Mouse (Mus musculus): ENCODE data around the gene Olfr315.
"Not testable (repeated sequence)": the region's sequence is repeated elsewhere in the genome, so short reads cannot be mapped to it uniquely, and the experiment has no call there.

Gene Olfr315

DNA sequence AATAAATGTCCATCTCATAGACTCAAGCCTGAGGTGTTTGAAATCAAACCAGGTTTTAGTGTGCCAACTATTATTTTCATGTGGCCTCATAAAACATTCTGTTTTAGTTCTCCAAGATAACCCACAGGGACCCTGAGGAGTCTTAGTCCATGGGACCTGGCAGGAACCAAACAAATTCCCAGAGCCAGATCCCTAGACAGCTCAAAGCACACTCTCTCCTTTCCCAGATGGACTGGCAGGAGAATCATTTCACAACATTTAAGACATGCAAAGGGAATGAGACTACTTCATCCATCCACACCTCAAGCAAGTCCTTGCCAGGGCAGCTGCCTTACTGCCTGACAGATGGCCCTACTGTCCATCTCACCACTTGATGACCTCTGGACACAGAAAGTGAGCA lies 55.9 kb downstream of the Olfr315 start, which contains the start of gene Olfr312:
Gene Olfr312 (plus strand): TSS at position 301 of the 400 bp plus-strand sequence.
- DNase-seq = not testable (repeated sequence)

DNA sequence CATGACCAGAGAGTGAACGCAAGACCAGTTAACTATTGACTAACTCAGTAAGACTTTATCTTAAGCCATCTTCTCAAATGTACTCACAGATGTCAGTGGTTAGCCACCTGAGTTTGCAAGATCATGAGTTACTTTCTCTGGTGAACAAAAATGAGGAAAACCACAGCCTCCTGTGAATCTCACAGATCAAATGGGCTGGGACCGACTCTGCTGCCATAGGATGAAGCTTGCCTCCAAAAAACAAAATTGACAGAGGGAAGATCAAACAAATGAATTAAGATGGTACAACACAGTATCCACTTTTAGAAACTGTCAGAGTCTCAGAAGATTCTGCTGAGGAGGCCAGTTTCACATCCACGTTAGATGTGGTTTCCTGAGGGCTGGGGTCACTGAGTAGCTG lies 56.8 kb downstream of the Olfr315 start:
- peak; percentile 43 for DNase-seq

All from thymus, postnatal 4 days (tissue).